Mouse (Mus musculus) forebrain, embryonic 15.5 days (tissue): ENCODE data around the gene Defb22. TPM values are rescaled to one million over a fixed set of nuclear protein-coding genes. Genes with fewer than 3 reads are reported as not detected.

Experiments
- ATAC-seq: fragments of 200-750 bp; cut with Nextera tagmentation; replicated peaks from 2 replicates; pipeline ENCODE4 v1.8.0; 2017; ENCODE audit warnings: mild to moderate bottlenecking, moderate TSS enrichment, moderate library complexity
- H3K27ac ChIP-seq: fragments of 300-500 bp; sonication (generic); replicated peaks from 2 replicates; pipeline ENCODE4 v1.5.1; 2015; ENCODE audit warnings: mild to moderate bottlenecking, inconsistent platforms
- H3K27me3 ChIP-seq: fragments of 300-500 bp; sonication (generic); 2 replicates; pipeline ENCODE4 v1.6.1; 2015; ENCODE audit warnings: inconsistent platforms
- H3K36me3 ChIP-seq: fragments of 300-500 bp; sonication (generic); 2 replicates; pipeline ENCODE4 v1.6.1; 2015; ENCODE audit warnings: mild to moderate bottlenecking, inconsistent platforms
- H3K4me1 ChIP-seq: fragments of 300-500 bp; sonication (generic); 2 replicates; pipeline ENCODE4 v1.6.1; 2015; ENCODE audit warnings: inconsistent platforms
- H3K4me2 ChIP-seq: fragments of 300-500 bp; sonication (generic); replicated peaks from 2 replicates; pipeline ENCODE4 v1.6.1; 2015; ENCODE audit warnings: mild to moderate bottlenecking, inconsistent platforms
- H3K4me3 ChIP-seq: fragments of 300-500 bp; sonication (generic); 2 replicates; pipeline ENCODE4 v1.5.1; 2015; ENCODE audit warnings: mild to moderate bottlenecking, inconsistent platforms
- H3K9ac ChIP-seq: fragments of 300-500 bp; sonication (generic); replicated peaks from 2 replicates; pipeline ENCODE4 v1.6.1; 2015; ENCODE audit warnings: mild to moderate bottlenecking, inconsistent platforms
- H3K9me3 ChIP-seq: fragments of 300-500 bp; sonication (generic); 2 replicates; pipeline ENCODE4 v1.6.1; 2016; ENCODE audit warnings: inconsistent platforms
- WGBS: fragments of 180-500 bp; shearing (Covaris S2); methylation state at CpG from one replicate; pipeline ENCODE4 v1.1.7; 2015; ENCODE audit warnings: mixed read lengths; 5-methylcytosine and 5-hydroxymethylcytosine counted together
- polyA plus RNA-seq: library from polyadenylated mRNA; unstranded; fragments of >200 nt; fragmentation: Nextera tagmentation; extraction: Ambion mirVana; gene quantifications from 2 replicates; pipeline ENCODE4 v1.2.1, GENCODE M21; 2015

The Defb22 gene
- polyA plus RNA-seq, 1 experiment from 2014 or later: not detected

DNA sequence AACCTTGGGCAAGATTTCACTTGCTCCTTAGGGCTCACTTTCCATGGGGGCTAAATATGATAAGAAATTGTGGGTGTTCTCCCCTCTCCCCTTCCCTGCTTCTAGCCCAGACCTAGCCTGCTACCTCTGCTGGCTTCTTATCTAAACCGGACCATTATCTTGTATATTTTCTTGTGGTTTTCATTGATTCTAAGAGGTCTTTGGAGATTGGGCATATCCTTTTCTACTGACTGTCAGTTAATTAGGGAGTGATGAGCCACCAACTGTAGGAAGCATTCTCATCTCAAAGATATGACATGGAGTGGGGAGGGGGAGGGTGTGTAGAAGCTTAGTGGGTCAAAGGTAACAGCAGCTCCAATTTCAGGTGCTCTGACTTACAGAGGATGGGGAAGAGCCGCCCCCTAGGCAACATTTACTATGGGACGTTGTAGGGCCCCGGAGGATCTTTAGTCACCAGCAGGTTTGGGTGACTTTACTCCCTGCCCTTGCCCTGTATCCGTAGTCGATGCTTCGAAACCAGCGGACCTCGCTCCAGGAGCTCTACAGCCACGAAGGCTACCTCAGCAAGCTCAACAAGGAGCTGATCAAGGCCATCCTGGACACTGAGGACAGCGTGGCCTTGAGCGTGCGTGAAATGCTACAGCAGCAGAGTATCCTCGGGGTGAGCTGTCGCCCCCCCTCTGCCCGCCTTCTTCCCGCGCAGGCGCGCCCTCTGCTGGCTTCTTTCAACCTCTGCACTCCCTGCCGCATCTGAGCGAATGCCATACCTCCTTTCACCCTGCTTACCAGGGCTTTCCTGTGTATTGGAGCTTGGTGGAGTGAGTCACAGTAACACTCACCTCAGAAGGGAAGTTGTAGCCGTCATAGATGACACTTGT is 52.7 kb downstream of the Defb22 start:
- WGBS: 4% methylated on average over 23 of the region's 23 CpGs
- no peak overlapping the region for H3K27ac ChIP-seq

GRCm38 (mm10) chr2:152436405-152436901 is 53.5 kb downstream of the Defb22 start:
- 57% methylated on average over 7 of the region's 7 CpGs for WGBS
- no peak for ATAC-seq
- no peak overlapping the region for H3K9ac ChIP-seq

More for the DNA sequence above, 52.7 kb downstream of the Defb22 start:
- ATAC-seq: peak; percentile 84
- Histone ChIP-seq H3K9me3 (no peaks in the 10 kb centered on the region), H3K4me1 (0 out of 2 replicates have a peak, but pooled peaks cover 11% of the 10 kb centered on the region), H3K36me3 (no peaks in the 10 kb centered on the region), H3K4me2 (peak overlapping the region; percentile 52), H3K27me3 (no peaks in the 10 kb centered on the region), H3K9ac (peak overlapping the region; percentile 40), H3K4me3 (peak overlapping the region; percentile 33)

More at GRCm38 (mm10) chr2:152436405-152436901, 53.5 kb downstream of the Defb22 start:
- no peak overlapping the region for H3K4me3 ChIP-seq
- H3K4me1 ChIP-seq: 0 out of 2 replicates have a peak, but pooled peaks cover 11% of the 10 kb centered on the region
- no peaks in the 10 kb centered on the region for H3K27me3 ChIP-seq
- H3K9me3 ChIP-seq: no peaks in the 10 kb centered on the region
- H3K27ac ChIP-seq: no peak overlapping the region
- H3K36me3 ChIP-seq: no peaks in the 10 kb centered on the region
- no peak overlapping the region for H3K4me2 ChIP-seq

Other genes with a start within 250 kb of the Defb22 start
- 36.8 and 37.9 TPM in 2 replicates for gene Tbc1d20, start 196.3 kb downstream of the Defb22 start, polyA plus RNA-seq
- 102 and 105 TPM in 2 replicates for gene Rbck1, start 157.5 kb downstream of the Defb22 start, polyA plus RNA-seq
- gene Trib3, start 146.1 kb downstream of the Defb22 start, polyA plus RNA-seq: 0.55 and 0.85 TPM in 2 replicates
- gene Nrsn2, start 113.5 kb downstream of the Defb22 start, polyA plus RNA-seq: 13.5 and 13.6 TPM in 2 replicates
- 17.7 and 18.3 TPM in 2 replicates for gene Sox12, start 92.1 kb downstream of the Defb22 start, polyA plus RNA-seq
- 18.7 TPM in 2 replicates for gene Zcchc3, start 75.1 kb downstream of the Defb22 start, polyA plus RNA-seq
- gene 6820408C15Rik, start 74.6 kb downstream of the Defb22 start, polyA plus RNA-seq: 2.1 and 3.7 TPM in 2 replicates
- gene Defb23, start 25.5 kb downstream of the Defb22 start, polyA plus RNA-seq: not detected in 2 replicates
- gene Defb20, start 13.1 kb downstream of the Defb22 start, polyA plus RNA-seq: not detected in 2 replicates
- not detected in 2 replicates for gene Defb26, start 21.6 kb upstream of the Defb22 start, polyA plus RNA-seq
- gene Defb28, start 28.1 kb upstream of the Defb22 start, polyA plus RNA-seq: not detected in 2 replicates
- not detected in 2 replicates for gene Defb29, start 50.0 kb upstream of the Defb22 start, polyA plus RNA-seq
- gene Gm17416, start 79.2 kb upstream of the Defb22 start, polyA plus RNA-seq: not detected in 2 replicates
- not detected in 2 replicates for gene Defb21, start 82.6 kb upstream of the Defb22 start, polyA plus RNA-seq
- gene Defb19, start 90.2 kb upstream of the Defb22 start, polyA plus RNA-seq: not detected in 2 replicates
- not detected in 2 replicates for gene Defb45, start 109.3 kb upstream of the Defb22 start, polyA plus RNA-seq
- not detected in 2 replicates for gene Defb36, start 114.2 kb upstream of the Defb22 start, polyA plus RNA-seq
- not detected in 2 replicates for gene Defb25, start 132.9 kb upstream of the Defb22 start, polyA plus RNA-seq
- 0.36 and 0.62 TPM in 2 replicates for gene Rem1, start 136.8 kb upstream of the Defb22 start, polyA plus RNA-seq
- gene H13, start 179.3 kb upstream of the Defb22 start, polyA plus RNA-seq: 159 and 164 TPM in 2 replicates
- 33.6 and 34.4 TPM in 2 replicates for gene Mcts2, start 196.9 kb upstream of the Defb22 start, polyA plus RNA-seq
- 26.3 and 32.0 TPM in 2 replicates for gene Id1, start 246.1 kb upstream of the Defb22 start, polyA plus RNA-seq